Mouse (Mus musculus) forebrain, embryonic 16.5 days (tissue): ENCODE data around the gene Csrnp2. TPM values are rescaled to one million over a fixed set of nuclear protein-coding genes. Genes with fewer than 3 reads are reported as not detected.
"Not testable (repeated sequence)": the region's sequence is repeated elsewhere in the genome, so short reads cannot be mapped to it uniquely, and the experiment has no call there.

ENCODE experiments used
- ATAC-seq: fragments of 200-750 bp; cut with Nextera tagmentation; 2 replicates; pipeline ENCODE4 v1.8.0; 2017; ENCODE audit warnings: mild to moderate bottlenecking, moderate library complexity
- H3K27ac ChIP-seq: fragments of 300-500 bp; sonication (generic); 2 replicates; pipeline ENCODE4 v1.5.1; 2014; ENCODE audit warnings: low read length, control low read depth
- H3K27me3 ChIP-seq: fragments of 300-500 bp; sonication (generic); replicated peaks from 2 replicates; pipeline ENCODE4 v1.6.1; 2014; ENCODE audit warnings: low read length; ENCODE audit not compliant: control insufficient read depth, insufficient read depth
- H3K36me3 ChIP-seq: fragments of 300-500 bp; sonication (generic); 2 replicates; pipeline ENCODE4 v1.6.1; 2014; ENCODE audit not compliant: control insufficient read depth, insufficient read depth
- H3K4me1 ChIP-seq: fragments of 300-500 bp; sonication (generic); replicated peaks from 2 replicates; pipeline ENCODE4 v1.6.1; 2014; ENCODE audit warnings: low read length; ENCODE audit not compliant: control insufficient read depth, insufficient read depth
- H3K4me2 ChIP-seq: fragments of 300-500 bp; sonication (generic); 2 replicates; pipeline ENCODE4 v1.6.1; 2014; ENCODE audit warnings: mild to moderate bottlenecking, low read length, control low read depth
- H3K4me3 ChIP-seq: fragments of 300-500 bp; sonication (generic); replicated peaks from 2 replicates; pipeline ENCODE4 v1.5.1; 2014; ENCODE audit warnings: mild to moderate bottlenecking, low read length, control low read depth
- H3K9ac ChIP-seq: fragments of 300-500 bp; sonication (generic); replicated peaks from 2 replicates; pipeline ENCODE4 v1.6.1; 2014; ENCODE audit warnings: low read depth, low read length, control low read depth
- H3K9me3 ChIP-seq: fragments of 300-500 bp; sonication (generic); 2 replicates; pipeline ENCODE4 v1.6.1; 2016; ENCODE audit warnings: low read length; ENCODE audit not compliant: control insufficient read depth
- WGBS: fragments of 180-500 bp; shearing (Covaris S2); extraction: QIAGEN DNeasy Blood & Tissue Kit; methylation state at CpG from one replicate; pipeline ENCODE4 v1.1.7; 2014; 5-methylcytosine and 5-hydroxymethylcytosine counted together
- polyA plus RNA-seq: library from polyadenylated mRNA; unstranded; fragments of >200 nt; fragmentation: Nextera tagmentation; extraction: Ambion mirVana; gene quantifications from 2 replicates; pipeline ENCODE4 v1.2.1, GENCODE M21; 2015

Csrnp2 gene
- polyA plus RNA-seq, 1 experiment from 2014 or later = 56.3 TPM

GRCm38 (mm10) chr15:100520306-100520705, 25.0 kb upstream of the Csrnp2 start:
- Histone ChIP-seq H3K27me3 (no peaks in the 10 kb centered on the region), H3K9ac (no peak overlapping the region), H3K27ac (no peak overlapping the region), H3K4me1 (no peaks in the 10 kb centered on the region), H3K9me3 (no peaks in the 10 kb centered on the region), H3K36me3 (peaks cover 7% of the 10 kb centered on the region; the same call in 1 of the 2 replicates), H3K4me2 (no peak overlapping the region), H3K4me3 (no peak overlapping the region)
- no peak for ATAC-seq
- WGBS = 96% methylated on average over 14 of the region's 14 CpGs

GRCm38 (mm10) chr15:100515121-100515520, 19.8 kb upstream of the Csrnp2 start:
- H3K4me3 ChIP-seq = no peak overlapping the region
- H3K9ac ChIP-seq = no peak overlapping the region
- no peak overlapping the region for H3K27ac ChIP-seq
- H3K9me3 ChIP-seq = no peaks in the 10 kb centered on the region
- no peaks in the 10 kb centered on the region for H3K4me1 ChIP-seq
- peaks cover 26% of the 10 kb centered on the region for H3K36me3 ChIP-seq
- H3K4me2 ChIP-seq = no peak overlapping the region
- H3K27me3 ChIP-seq = no peaks in the 10 kb centered on the region
- 89% methylated on average over 2 of the region's 2 CpGs for WGBS
- no peak for ATAC-seq

GRCm38 (mm10) chr15:100513387-100513786, 18.1 kb upstream of the Csrnp2 start:
- H3K9me3 ChIP-seq = no peaks in the 10 kb centered on the region
- H3K27ac ChIP-seq = no peak overlapping the region
- no peak for ATAC-seq
- H3K4me2 ChIP-seq = no peak overlapping the region
- no peak overlapping the region for H3K9ac ChIP-seq
- H3K4me1 ChIP-seq = no peaks in the 10 kb centered on the region
- WGBS = 92% methylated on average over 4 of the region's 4 CpGs
- H3K36me3 ChIP-seq = peaks cover 26% of the 10 kb centered on the region
- no peak overlapping the region for H3K4me3 ChIP-seq
- H3K27me3 ChIP-seq = no peaks in the 10 kb centered on the region

GRCm38 (mm10) chr15:100510072-100510471, 14.8 kb upstream of the Csrnp2 start:
- 92% methylated on average over 11 of the region's 11 CpGs for WGBS
- no peak overlapping the region for H3K4me2 ChIP-seq
- no peak overlapping the region for H3K9ac ChIP-seq
- H3K4me1 ChIP-seq = no peaks in the 10 kb centered on the region
- H3K27me3 ChIP-seq = no peaks in the 10 kb centered on the region
- ATAC-seq = no peak
- no peak overlapping the region for H3K4me3 ChIP-seq
- H3K9me3 ChIP-seq = no peaks in the 10 kb centered on the region
- peaks cover 31% of the 10 kb centered on the region for H3K36me3 ChIP-seq
- no peak overlapping the region for H3K27ac ChIP-seq

GRCm38 (mm10) chr15:100508454-100509167, 13.3 kb upstream of the Csrnp2 start:
- Histone ChIP-seq H3K4me2 (no peak overlapping the region), H3K27ac (no peak overlapping the region), H3K9me3 (no peaks in the 10 kb centered on the region), H3K36me3 (peaks cover 33% of the 10 kb centered on the region), H3K27me3 (no peaks in the 10 kb centered on the region), H3K4me3 (no peak overlapping the region), H3K9ac (no peak overlapping the region), H3K4me1 (no peaks in the 10 kb centered on the region)
- WGBS = 82% methylated on average over 13 of the region's 13 CpGs
- ATAC-seq = no peak

GRCm38 (mm10) chr15:100499506-100499905, 4.2 kb upstream of the Csrnp2 start:
- not testable (repeated sequence) for H3K9me3 ChIP-seq, H3K36me3 ChIP-seq, ATAC-seq, H3K9ac ChIP-seq, H3K27ac ChIP-seq, H3K4me3 ChIP-seq, H3K4me2 ChIP-seq, H3K27me3 ChIP-seq, H3K4me1 ChIP-seq
- WGBS = 94% methylated on average over 8 of the region's 8 CpGs

- no peaks in the 10 kb centered on the region for H3K9me3 ChIP-seq
- H3K27me3 ChIP-seq = no peaks in the 10 kb centered on the region
- H3K27ac ChIP-seq = peak overlapping the region; percentile 97
- H3K36me3 ChIP-seq = no peaks in the 10 kb centered on the region
- H3K9ac ChIP-seq = peak overlapping the region; percentile 96
- peak overlapping the region; percentile 79 for H3K4me2 ChIP-seq
- peak overlapping the region; percentile 87 for H3K4me3 ChIP-seq
- peak; percentile 86 for ATAC-seq
- peaks cover 44% of the 10 kb centered on the region for H3K4me1 ChIP-seq
- WGBS = under 1% methylated on average over 29 of the region's 29 CpGs
These were observed 641 bp downstream of the Csrnp2 start for GRCm38 (mm10) chr15:100494647-100495046.

GRCm38 (mm10) chr15:100491966-100492365, 3.3 kb downstream of the Csrnp2 start:
- ATAC-seq = no peak
- peaks cover 47% of the 10 kb centered on the region for H3K4me1 ChIP-seq
- no peak overlapping the region for H3K27ac ChIP-seq
- H3K36me3 ChIP-seq = peaks cover 12% of the 10 kb centered on the region; the same call in 1 of the 2 replicates
- no peak overlapping the region for H3K4me3 ChIP-seq
- H3K4me2 ChIP-seq = peak overlapping the region; percentile 79
- H3K9me3 ChIP-seq = no peaks in the 10 kb centered on the region
- no peaks in the 10 kb centered on the region for H3K27me3 ChIP-seq
- no peak overlapping the region for H3K9ac ChIP-seq
- 64% methylated on average over 9 of the region's 9 CpGs for WGBS

GRCm38 (mm10) chr15:100489263-100489662, 6.0 kb downstream of the Csrnp2 start:
- H3K9me3 ChIP-seq = no peaks in the 10 kb centered on the region
- ATAC-seq = no peak
- H3K4me2 ChIP-seq = no peak overlapping the region
- H3K4me1 ChIP-seq = peaks cover 44% of the 10 kb centered on the region
- H3K36me3 ChIP-seq = peaks cover 26% of the 10 kb centered on the region
- no peak overlapping the region for H3K9ac ChIP-seq
- H3K27me3 ChIP-seq = no peaks in the 10 kb centered on the region
- WGBS = 90% methylated on average over 15 of the region's 15 CpGs
- H3K27ac ChIP-seq = no peak overlapping the region
- no peak overlapping the region for H3K4me3 ChIP-seq
